Mouse (Mus musculus) bone marrow, adult 2 months (tissue): ENCODE measurements around the gene Xrcc6. TPM values are rescaled to one million over a fixed set of nuclear protein-coding genes. Genes with fewer than 3 reads are reported as not detected.

Source experiments
- H3K27ac ChIP-seq: fragments of 200-500 bp; 2 replicates; pipeline ENCODE4 v1.5.1; 2012; ENCODE audit warnings: low read depth, mild to moderate bottlenecking, control low read depth, inconsistent platforms, low read length; ENCODE audit not compliant: control insufficient read depth, poor library complexity, insufficient read depth
- H3K4me1 ChIP-seq: fragments of 200-500 bp; 2 replicates; pipeline ENCODE4 v1.6.1; 2011; ENCODE audit warnings: low read length; ENCODE audit not compliant: control insufficient read depth, insufficient read depth
- H3K4me3 ChIP-seq: fragments of 200-500 bp; replicated peaks from 2 replicates; pipeline ENCODE3; 2011; ENCODE audit warnings: mild to moderate bottlenecking, low read depth, low read length, control low read depth; ENCODE audit not compliant: control insufficient read depth
- CTCF ChIP-seq: fragments of 200-500 bp; IDR thresholded peaks from 2 replicates; pipeline ENCODE4 v1.5.1; 2011; ENCODE audit warnings: low read length, control low read depth; ENCODE audit not compliant: control insufficient read depth, insufficient read depth
- POLR2A ChIP-seq: fragments of 200-500 bp; IDR thresholded peaks from 2 replicates; pipeline ENCODE4 v1.6.1; 2011; ENCODE audit warnings: low read depth, mild to moderate bottlenecking, control low read depth, low read length, borderline replicate concordance; ENCODE audit not compliant: control insufficient read depth
- WGBS: fragments of 180-500 bp; shearing (Covaris S2); methylation state at CpG from one replicate; pipeline ENCODE4 v1.1.7; 2018; 5-methylcytosine and 5-hydroxymethylcytosine counted together
- polyA plus RNA-seq: library from polyadenylated mRNA; stranded (reverse); fragments of >200 nt; gene quantifications from 2 replicates; pipeline ENCODE4 v1.2.4, GENCODE M21; 2011; ENCODE audit warnings: low replicate concordance; ENCODE audit not compliant: missing spikeins, insufficient read depth, insufficient read length

Xrcc6 gene
- polyA plus RNA-seq, 1 experiment, result 96.2 TPM

DNA sequence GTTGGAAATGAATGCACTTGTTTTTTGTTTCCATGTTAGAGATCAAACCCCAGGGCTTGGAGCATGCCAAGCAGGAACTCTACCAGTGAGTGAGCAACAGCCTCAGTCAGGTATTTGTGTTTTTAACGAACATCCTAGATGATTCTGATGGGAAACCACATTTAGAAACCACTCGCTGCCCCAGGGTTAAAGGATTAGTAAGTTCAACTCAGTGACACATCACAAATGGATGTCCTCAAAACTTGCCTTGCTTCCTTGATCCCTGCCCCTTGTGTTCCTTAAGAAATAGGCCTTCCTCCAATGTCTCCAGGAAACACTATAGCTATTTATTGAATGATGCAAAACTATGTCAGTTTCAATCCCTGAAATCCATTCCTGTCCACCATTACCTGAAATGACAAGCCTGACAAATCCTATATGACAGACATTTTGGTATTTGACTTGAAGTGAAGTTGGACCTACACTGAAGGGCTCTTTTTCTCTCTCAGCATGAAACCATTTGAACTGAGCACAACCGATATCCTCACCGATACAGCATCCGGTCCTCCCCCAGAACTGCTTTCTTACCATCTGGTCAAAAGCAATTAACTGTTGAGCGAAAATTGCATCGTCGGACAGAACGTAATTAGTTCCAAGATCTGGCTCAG is 27.2 kb downstream of the Xrcc6 start:
- Histone ChIP-seq H3K4me1 (no peaks in the 10 kb centered on the region; the same call in 1 of the 2 replicates), H3K4me3 (peak overlapping the region; percentile 79), H3K27ac (0 out of 2 replicates have a peak overlapping the region, but pooled peaks have one; percentile 15)
- WGBS, result 6% methylated on average over 9 of the region's 9 CpGs
- TF ChIP-seq POLR2A, result no peak
- TF ChIP-seq CTCF, result no peak

DNA sequence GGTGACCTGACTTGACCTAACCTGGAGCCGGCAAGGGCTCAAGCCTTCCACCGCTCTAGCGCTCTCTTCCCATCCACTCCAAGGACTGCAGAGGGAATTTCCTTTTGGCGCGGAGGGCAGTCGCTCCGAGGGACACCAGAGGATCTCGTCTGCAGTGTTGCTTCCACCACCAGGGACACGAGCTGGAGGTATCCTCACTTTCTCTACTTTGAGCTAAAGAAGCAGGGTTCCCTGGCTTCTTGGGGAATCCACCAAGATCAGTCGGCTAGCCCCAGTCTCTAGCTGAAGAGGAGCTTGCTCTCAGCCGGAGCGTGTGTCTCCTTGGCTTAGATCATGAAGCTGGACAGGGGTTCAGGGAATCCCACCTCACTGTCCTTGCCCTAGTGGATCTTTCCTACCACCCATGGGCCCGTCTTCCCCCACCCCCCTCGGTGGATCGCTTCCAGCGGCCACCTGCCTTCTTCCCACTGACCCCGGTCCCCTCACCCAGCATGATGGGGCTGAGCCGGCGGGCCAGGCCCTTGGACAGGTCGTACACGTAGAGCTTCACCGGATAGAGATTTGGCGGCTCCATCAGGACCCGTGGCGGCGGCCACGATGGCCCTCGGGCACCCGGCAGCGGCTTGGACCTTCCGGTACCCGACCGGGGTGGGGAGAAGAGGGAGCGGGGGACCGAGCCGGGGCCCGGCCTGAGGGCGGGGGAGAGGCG is 27.9 kb downstream of the Xrcc6 start:
- H3K4me1 ChIP-seq, result no peaks in the 10 kb centered on the region; the same call in 1 of the 2 replicates
- WGBS, result under 1% methylated on average over 39 of the region's 39 CpGs
- peak overlapping the region; percentile 79 for H3K4me3 ChIP-seq
- H3K27ac ChIP-seq, result peak overlapping the region; percentile 51
- TF ChIP-seq CTCF (no peak), POLR2A (no peak)

DNA sequence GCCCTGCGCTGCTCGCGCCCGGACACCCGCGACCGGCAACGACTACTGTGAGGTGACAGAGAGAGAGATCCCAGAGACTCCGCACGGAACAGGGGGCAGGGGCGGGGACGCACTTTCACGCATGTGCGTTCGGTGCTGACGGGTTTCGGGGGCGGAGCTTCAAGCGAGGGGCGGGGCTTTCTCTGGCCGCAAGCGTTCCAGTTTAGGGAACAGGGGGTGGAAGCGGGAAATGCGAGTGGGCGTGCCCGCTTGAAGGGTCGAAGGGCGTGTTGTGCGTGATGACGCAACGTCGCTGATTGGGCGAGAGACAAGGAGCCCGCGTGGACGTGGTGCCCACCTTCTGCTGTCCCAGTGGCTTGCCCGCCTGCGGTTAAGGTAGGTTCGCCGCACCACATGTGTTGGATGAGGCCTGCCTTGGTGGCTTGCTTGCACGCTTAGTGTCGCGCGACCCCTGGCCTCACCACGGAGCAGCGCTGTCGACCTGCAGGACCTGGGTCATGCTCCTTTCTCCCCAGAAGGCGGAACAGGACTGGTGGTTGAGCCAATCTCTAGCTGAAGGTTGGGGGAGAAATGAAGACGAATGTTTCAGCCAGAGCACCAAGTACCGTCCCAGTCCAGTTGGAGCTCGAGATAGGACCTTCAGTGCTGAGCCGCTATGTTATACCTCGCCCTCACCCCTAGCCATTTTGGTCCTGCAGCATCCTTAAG is 28.6 kb downstream of the Xrcc6 start:
- Histone ChIP-seq H3K4me3 (peak overlapping the region; percentile 79), H3K4me1 (no peaks in the 10 kb centered on the region; the same call in 1 of the 2 replicates)
- under 1% methylated on average over 53 of the region's 53 CpGs for WGBS

DNA sequence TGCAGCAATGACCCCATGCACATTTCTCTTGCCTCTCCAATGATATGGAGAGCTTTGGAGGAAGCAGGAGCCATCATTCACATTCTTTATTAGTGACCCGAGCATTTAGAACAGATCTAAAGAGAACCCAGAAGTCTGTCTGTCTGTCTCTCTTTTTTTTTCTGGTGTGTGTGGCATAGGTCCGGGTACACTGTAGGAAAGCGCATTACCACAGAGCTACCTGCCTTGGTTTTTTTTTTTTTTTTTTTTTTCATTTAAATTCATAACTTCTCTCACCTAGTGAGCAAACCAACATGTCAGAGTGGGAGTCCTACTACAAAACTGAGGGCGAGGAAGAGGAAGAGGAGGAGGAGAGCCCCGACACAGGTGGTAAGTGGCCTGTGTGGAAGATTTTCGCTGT is 29.2 kb downstream of the Xrcc6 start:
- TF ChIP-seq CTCF, result no peak
- no peak for TF ChIP-seq POLR2A
- H3K27ac ChIP-seq, result peak overlapping the region; percentile 19
- no peaks in the 10 kb centered on the region; the same call in 1 of the 2 replicates for H3K4me1 ChIP-seq
- WGBS, result 2% methylated on average over 6 of the region's 6 CpGs
- peak overlapping the region; percentile 79 for H3K4me3 ChIP-seq

More for the DNA sequence above, 28.6 kb downstream of the Xrcc6 start:
- H3K27ac ChIP-seq, result peak overlapping the region; percentile 51
- peak; percentile 24; the same call in 1 of the 2 replicates for TF ChIP-seq CTCF
- peak; percentile 90 for TF ChIP-seq POLR2A

DNA sequence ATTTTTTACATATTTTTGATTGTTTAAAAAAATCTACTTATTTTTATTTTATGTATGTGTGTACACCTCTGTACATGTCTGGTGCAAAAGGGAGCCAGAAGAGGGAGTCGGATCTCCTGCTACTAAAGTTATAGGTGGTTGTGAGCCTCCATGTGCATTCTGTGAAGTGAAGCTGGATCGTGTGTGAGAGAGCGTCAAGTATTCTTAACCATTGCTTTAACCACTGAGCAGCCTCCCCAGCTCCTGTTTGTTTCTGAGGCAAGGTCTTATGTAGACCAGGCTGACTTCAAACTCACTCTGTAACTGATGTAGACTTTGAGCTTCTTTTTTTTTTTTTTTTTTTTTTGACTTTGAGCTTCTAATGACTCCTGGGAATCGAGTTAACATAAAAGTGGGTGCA is 29.8 kb downstream of the Xrcc6 start:
- 31% methylated on average over 4 of the region's 4 CpGs for WGBS
- TF ChIP-seq CTCF (no peak), POLR2A (no peak)
- Histone ChIP-seq H3K4me1 (no peaks in the 10 kb centered on the region; the same call in 1 of the 2 replicates), H3K27ac (no peak overlapping the region), H3K4me3 (no peak overlapping the region)

DNA sequence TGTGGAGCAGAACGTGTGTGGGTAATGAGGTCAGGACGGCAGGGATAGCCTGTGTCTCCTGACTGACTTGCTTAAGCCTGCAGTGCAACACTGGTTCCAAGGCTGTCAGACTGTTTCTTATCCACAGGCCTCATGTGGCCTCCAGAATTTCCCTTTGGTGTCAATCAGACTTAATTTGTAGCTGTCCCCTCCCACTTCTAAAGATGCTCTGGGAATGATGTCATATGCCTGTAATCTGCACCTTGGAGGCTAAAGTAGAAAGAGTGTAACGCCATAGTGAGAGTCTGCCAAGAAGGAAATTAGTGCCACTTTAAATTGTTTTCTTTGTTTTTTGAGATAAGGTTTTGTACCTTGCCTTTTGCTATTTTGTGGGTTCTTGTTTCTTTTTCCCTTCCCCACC is 31.7 kb downstream of the Xrcc6 start:
- H3K4me1 ChIP-seq, result no peaks in the 10 kb centered on the region; the same call in 1 of the 2 replicates
- no peak overlapping the region for H3K27ac ChIP-seq
- no peak for TF ChIP-seq POLR2A
- TF ChIP-seq CTCF, result no peak
- no peak overlapping the region for H3K4me3 ChIP-seq
- WGBS, result 64% methylated on average over 3 of the region's 3 CpGs

DNA sequence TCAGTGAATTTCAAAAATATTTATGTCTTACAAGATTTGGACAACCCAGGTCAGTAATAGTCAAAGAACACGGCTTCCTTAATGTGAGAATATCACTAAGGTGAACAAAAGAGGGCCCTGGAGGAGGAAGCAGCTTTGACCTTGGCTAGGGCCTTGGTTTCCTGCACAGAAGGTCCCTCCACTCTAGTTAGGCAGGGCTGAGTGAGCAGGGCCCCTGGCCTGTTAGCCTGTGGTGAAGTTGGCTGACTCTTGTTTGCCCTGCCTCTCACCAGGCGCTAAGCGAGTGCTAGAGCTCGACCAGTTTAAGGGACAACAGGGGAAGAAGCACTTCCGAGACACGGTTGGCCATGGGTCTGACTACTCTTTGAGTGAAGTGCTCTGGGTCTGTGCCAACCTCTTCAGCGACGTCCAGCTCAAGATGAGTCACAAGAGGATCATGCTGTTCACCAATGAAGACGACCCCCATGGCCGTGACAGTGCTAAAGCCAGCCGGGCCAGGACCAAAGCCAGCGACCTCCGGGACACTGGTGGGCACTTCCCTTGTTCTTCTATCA is 35.0 kb downstream of the Xrcc6 start:
- WGBS, result 40% methylated on average over 13 of the region's 13 CpGs
- H3K27ac ChIP-seq, result peak overlapping the region; percentile 67
- TF ChIP-seq CTCF (no peak), POLR2A (0 out of 2 replicates have a peak, but pooled peaks have one; percentile 14)
- H3K4me3 ChIP-seq, result peak overlapping the region; percentile 16
- H3K4me1 ChIP-seq, result no peaks in the 10 kb centered on the region; the same call in 1 of the 2 replicates
